Mouse (Mus musculus): ENCODE results near the gene 5330417C22Rik.
A peak's percentile ranks its signal among the peaks of the same experiment; 100 is the strongest.

Gene 5330417C22Rik

GRCm38 (mm10) chr3:108466425-108466824 is 69.9 kb downstream of the 5330417C22Rik start:
- DNase-seq (ENCODE audit: low read depth, low spot score), result peak; percentile 38

GRCm38 (mm10) chr3:108458866-108459265 is 77.5 kb downstream of the 5330417C22Rik start:
- DNase-seq (ENCODE audit: low read depth, low spot score), result no peak

GRCm38 (mm10) chr3:108458380-108458779 is 78.0 kb downstream of the 5330417C22Rik start:
- DNase-seq (ENCODE audit: low read depth, low spot score), result no peak

- no peak for DNase-seq (ENCODE audit: low read depth, low spot score)
Observed at GRCm38 (mm10) chr3:108454172-108454571, 82.2 kb downstream of the 5330417C22Rik start.

GRCm38 (mm10) chr3:108451969-108452368 is 84.4 kb downstream of the 5330417C22Rik start:
- DNase-seq (ENCODE audit: low read depth, low spot score), result no peak

- no peak for DNase-seq (ENCODE audit: low read depth, low spot score)
Observed at GRCm38 (mm10) chr3:108445366-108445705, 91.0 kb downstream of the 5330417C22Rik start.

GRCm38 (mm10) chr3:108444698-108445365 is 91.5 kb downstream of the 5330417C22Rik start, which contains the start of gene Sars:
Gene Sars, minus strand, starts transcription at chr3:108445209.
- DNase-seq (ENCODE audit: low read depth, low spot score), result peak; percentile 90

GRCm38 (mm10) chr3:108444029-108444428 is 92.3 kb downstream of the 5330417C22Rik start:
- peak; percentile 72 for DNase-seq (ENCODE audit: low read depth, low spot score)

- no peak for DNase-seq (ENCODE audit: low read depth, low spot score)
Observed at GRCm38 (mm10) chr3:108436380-108436714, 100.0 kb downstream of the 5330417C22Rik start.

GRCm38 (mm10) chr3:108435701-108436379 is 100.5 kb downstream of the 5330417C22Rik start:
- no peak for DNase-seq (ENCODE audit: low read depth, low spot score)

- DNase-seq (ENCODE audit: low read depth, low spot score), result no peak
Observed at GRCm38 (mm10) chr3:108433881-108434495, 102.3 kb downstream of the 5330417C22Rik start.

GRCm38 (mm10) chr3:108433188-108433880 is 103.0 kb downstream of the 5330417C22Rik start:
- no peak for DNase-seq (ENCODE audit: low read depth, low spot score)

GRCm38 (mm10) chr3:108432542-108433187 is 103.7 kb downstream of the 5330417C22Rik start:
- DNase-seq (ENCODE audit: low read depth, low spot score), result no peak

- DNase-seq (ENCODE audit: low read depth, low spot score), result no peak
Observed at GRCm38 (mm10) chr3:108425624-108426018, 110.7 kb downstream of the 5330417C22Rik start.

GRCm38 (mm10) chr3:108424944-108425623 is 111.3 kb downstream of the 5330417C22Rik start:
- no peak for DNase-seq (ENCODE audit: low read depth, low spot score)

GRCm38 (mm10) chr3:108423844-108424801 is 112.2 kb downstream of the 5330417C22Rik start:
- no peak for DNase-seq (ENCODE audit: low read depth, low spot score)

- no peak for DNase-seq (ENCODE audit: low read depth, low spot score)
Observed at GRCm38 (mm10) chr3:108423006-108423405, 113.3 kb downstream of the 5330417C22Rik start.

GRCm38 (mm10) chr3:108415831-108416223 is 120.5 kb downstream of the 5330417C22Rik start:
- no peak for DNase-seq (ENCODE audit: low read depth, low spot score)

GRCm38 (mm10) chr3:108414857-108415830 is 121.2 kb downstream of the 5330417C22Rik start, which contains the start of gene Celsr2:
Gene Celsr2, minus strand, starts transcription at chr3:108415552.
- DNase-seq (ENCODE audit: low read depth, low spot score), result no peak
